Mouse (Mus musculus) hindbrain, embryonic 13.5 days (tissue): ENCODE data around the gene Ptpn12. TPM values are rescaled to one million over a fixed set of nuclear protein-coding genes. Genes with fewer than 3 reads are reported as not detected.

Experiments used
- ATAC-seq: fragments of 200-750 bp; cut with Nextera tagmentation; 2 replicates; pipeline ENCODE4 v1.8.0; 2017; ENCODE audit warnings: moderate TSS enrichment; ENCODE audit not compliant: low FRiP score
- H3K27ac ChIP-seq: fragments of 300-500 bp; sonication (generic); 2 replicates; pipeline ENCODE4 v1.5.1; 2015; ENCODE audit warnings: inconsistent platforms, mild to moderate bottlenecking, moderate library complexity
- H3K27me3 ChIP-seq: fragments of 300-500 bp; sonication (generic); 2 replicates; pipeline ENCODE4 v1.6.1; 2015; ENCODE audit warnings: mild to moderate bottlenecking, inconsistent platforms
- H3K36me3 ChIP-seq: fragments of 300-500 bp; sonication (generic); 2 replicates; pipeline ENCODE4 v1.6.1; 2015; ENCODE audit warnings: mild to moderate bottlenecking, inconsistent platforms
- H3K4me1 ChIP-seq: fragments of 300-500 bp; sonication (generic); replicated peaks from 2 replicates; pipeline ENCODE4 v1.6.1; 2015; ENCODE audit warnings: inconsistent platforms
- H3K4me2 ChIP-seq: fragments of 300-500 bp; sonication (generic); 2 replicates; pipeline ENCODE4 v1.6.1; 2015; ENCODE audit warnings: inconsistent platforms, mild to moderate bottlenecking, moderate library complexity
- H3K4me3 ChIP-seq: fragments of 300-500 bp; sonication (generic); 2 replicates; pipeline ENCODE4 v1.5.1; 2015; ENCODE audit warnings: mild to moderate bottlenecking, inconsistent platforms
- H3K9ac ChIP-seq: fragments of 300-500 bp; sonication (generic); 2 replicates; pipeline ENCODE4 v1.6.1; 2015; ENCODE audit warnings: mild to moderate bottlenecking, inconsistent platforms
- H3K9me3 ChIP-seq: fragments of 300-500 bp; sonication (generic); 2 replicates; pipeline ENCODE4 v1.6.1; 2016; ENCODE audit warnings: inconsistent platforms
- WGBS: fragments of 180-500 bp; shearing (Covaris S2); methylation state at CpG from one replicate; pipeline ENCODE4 v1.1.7; 2015; 5-methylcytosine and 5-hydroxymethylcytosine counted together
- polyA plus RNA-seq: library from polyadenylated mRNA; unstranded; fragments of >200 nt; fragmentation: Nextera tagmentation; extraction: Ambion mirVana; gene quantifications from 2 replicates; pipeline ENCODE4 v1.2.1, GENCODE M21; 2015

Gene Ptpn12
- polyA plus RNA-seq, 1 experiment from 2014 or later = 27.6 TPM

GRCm38 (mm10) chr5:21047114-21047513 is 8.6 kb downstream of the Ptpn12 start:
- Histone ChIP-seq H3K4me1 (peaks cover 17% of the 10 kb centered on the region), H3K36me3 (no peaks in the 10 kb centered on the region), H3K9ac (no peak overlapping the region), H3K27me3 (no peaks in the 10 kb centered on the region), H3K4me3 (no peak overlapping the region), H3K4me2 (no peak overlapping the region), H3K27ac (no peak overlapping the region), H3K9me3 (no peaks in the 10 kb centered on the region)
- WGBS = 92% methylated on average over 4 of the region's 4 CpGs
- ATAC-seq = no peak

GRCm38 (mm10) chr5:21046150-21047048 is 9.3 kb downstream of the Ptpn12 start:
- Histone ChIP-seq H3K36me3 (no peaks in the 10 kb centered on the region), H3K27me3 (no peaks in the 10 kb centered on the region), H3K4me3 (no peak overlapping the region), H3K9me3 (no peaks in the 10 kb centered on the region), H3K4me2 (no peak overlapping the region), H3K27ac (no peak overlapping the region), H3K4me1 (peaks cover 13% of the 10 kb centered on the region), H3K9ac (no peak overlapping the region)
- no peak for ATAC-seq
- 92% methylated on average over 7 of the region's 7 CpGs for WGBS

- WGBS = 95% methylated on average over 2 of the region's 2 CpGs
Measured at GRCm38 (mm10) chr5:21045462-21045861, 10.2 kb downstream of the Ptpn12 start.

GRCm38 (mm10) chr5:21038100-21038499 is 17.6 kb downstream of the Ptpn12 start:
- peaks cover 19% of the 10 kb centered on the region for H3K4me1 ChIP-seq
- no peaks in the 10 kb centered on the region for H3K27me3 ChIP-seq
- H3K4me3 ChIP-seq = no peak overlapping the region
- 93% methylated on average over 5 of the region's 5 CpGs for WGBS
- no peak for ATAC-seq
- no peaks in the 10 kb centered on the region for H3K9me3 ChIP-seq
- H3K36me3 ChIP-seq = no peaks in the 10 kb centered on the region
- H3K27ac ChIP-seq = no peak overlapping the region
- H3K9ac ChIP-seq = no peak overlapping the region
- no peak overlapping the region for H3K4me2 ChIP-seq

More at GRCm38 (mm10) chr5:21045462-21045861, 10.2 kb downstream of the Ptpn12 start:
- 0 out of 2 replicates have a peak, but pooled peaks have one; percentile 18 for ATAC-seq
- Histone ChIP-seq H3K36me3 (no peaks in the 10 kb centered on the region), H3K4me2 (no peak overlapping the region), H3K9me3 (no peaks in the 10 kb centered on the region), H3K27me3 (no peaks in the 10 kb centered on the region), H3K27ac (no peak overlapping the region), H3K4me3 (no peak overlapping the region), H3K9ac (no peak overlapping the region), H3K4me1 (peaks cover 9% of the 10 kb centered on the region)

- WGBS = 86% methylated on average over 7 of the region's 7 CpGs
- H3K27ac ChIP-seq = no peak overlapping the region
Measured at GRCm38 (mm10) chr5:21035689-21036480, 19.8 kb downstream of the Ptpn12 start.

GRCm38 (mm10) chr5:21034388-21034966 is 21.2 kb downstream of the Ptpn12 start:
- Histone ChIP-seq H3K4me1 (peaks cover 19% of the 10 kb centered on the region), H3K4me3 (no peak overlapping the region), H3K27ac (peak overlapping the region; percentile 20; the same call in 1 of the 2 replicates), H3K36me3 (no peaks in the 10 kb centered on the region), H3K27me3 (no peaks in the 10 kb centered on the region), H3K9me3 (no peaks in the 10 kb centered on the region), H3K9ac (no peak overlapping the region), H3K4me2 (no peak overlapping the region)
- ATAC-seq = peak; percentile 71
- 56% methylated on average over 6 of the region's 6 CpGs for WGBS

More at GRCm38 (mm10) chr5:21035689-21036480, 19.8 kb downstream of the Ptpn12 start:
- Histone ChIP-seq H3K27me3 (no peaks in the 10 kb centered on the region), H3K9ac (no peak overlapping the region), H3K9me3 (no peaks in the 10 kb centered on the region), H3K4me1 (peaks cover 19% of the 10 kb centered on the region), H3K4me2 (no peak overlapping the region), H3K36me3 (no peaks in the 10 kb centered on the region), H3K4me3 (no peak overlapping the region)
- ATAC-seq = no peak

GRCm38 (mm10) chr5:21033382-21034056 is 22.2 kb downstream of the Ptpn12 start:
- Histone ChIP-seq H3K4me2 (no peak overlapping the region), H3K36me3 (peaks cover 5% of the 10 kb centered on the region), H3K9me3 (no peaks in the 10 kb centered on the region), H3K27me3 (no peaks in the 10 kb centered on the region), H3K4me1 (peaks cover 19% of the 10 kb centered on the region), H3K9ac (no peak overlapping the region), H3K4me3 (no peak overlapping the region), H3K27ac (peak overlapping the region; percentile 25; the same call in 1 of the 2 replicates)
- ATAC-seq = no peak
- 62% methylated on average over 11 of the region's 11 CpGs for WGBS

GRCm38 (mm10) chr5:21032626-21033025 is 23.1 kb downstream of the Ptpn12 start:
- Histone ChIP-seq H3K27ac (no peak overlapping the region), H3K9ac (no peak overlapping the region), H3K9me3 (no peaks in the 10 kb centered on the region), H3K4me2 (no peak overlapping the region), H3K4me3 (no peak overlapping the region), H3K27me3 (no peaks in the 10 kb centered on the region), H3K4me1 (peaks cover 19% of the 10 kb centered on the region), H3K36me3 (peaks cover 13% of the 10 kb centered on the region)
- WGBS = 64% methylated on average over 3 of the region's 3 CpGs
- ATAC-seq = no peak

- no peaks in the 10 kb centered on the region for H3K9me3 ChIP-seq
- no peak overlapping the region for H3K4me3 ChIP-seq
- H3K36me3 ChIP-seq = peaks cover 22% of the 10 kb centered on the region
- H3K27me3 ChIP-seq = no peaks in the 10 kb centered on the region
- no peak overlapping the region for H3K4me2 ChIP-seq
- H3K9ac ChIP-seq = no peak overlapping the region
- no peak for ATAC-seq
- no peak overlapping the region for H3K27ac ChIP-seq
- peaks cover 19% of the 10 kb centered on the region for H3K4me1 ChIP-seq
Measured at GRCm38 (mm10) chr5:21030226-21030625, 25.5 kb downstream of the Ptpn12 start.

GRCm38 (mm10) chr5:21017075-21017474 is 38.6 kb downstream of the Ptpn12 start:
- H3K27ac ChIP-seq = 0 out of 2 replicates have a peak overlapping the region, but pooled peaks have one; percentile 23
- no peak overlapping the region for H3K4me3 ChIP-seq
- H3K4me2 ChIP-seq = no peak overlapping the region
- H3K9me3 ChIP-seq = no peaks in the 10 kb centered on the region
- peaks cover 63% of the 10 kb centered on the region for H3K36me3 ChIP-seq
- ATAC-seq = no peak
- H3K27me3 ChIP-seq = no peaks in the 10 kb centered on the region
- H3K4me1 ChIP-seq = no peaks in the 10 kb centered on the region
- 61% methylated on average over 5 of the region's 5 CpGs for WGBS
- no peak overlapping the region for H3K9ac ChIP-seq

GRCm38 (mm10) chr5:21010908-21011307 is 44.8 kb downstream of the Ptpn12 start:
- no peak overlapping the region for H3K4me2 ChIP-seq
- H3K4me3 ChIP-seq = no peak overlapping the region
- no peaks in the 10 kb centered on the region for H3K4me1 ChIP-seq
- H3K27ac ChIP-seq = no peak overlapping the region
- ATAC-seq = no peak
- H3K36me3 ChIP-seq = peaks cover 65% of the 10 kb centered on the region
- H3K9me3 ChIP-seq = no peaks in the 10 kb centered on the region
- no peaks in the 10 kb centered on the region for H3K27me3 ChIP-seq
- no peak overlapping the region for H3K9ac ChIP-seq

GRCm38 (mm10) chr5:21002723-21003122 is 53.0 kb downstream of the Ptpn12 start:
- peaks cover 75% of the 10 kb centered on the region for H3K36me3 ChIP-seq
- H3K4me3 ChIP-seq = no peak overlapping the region
- H3K9ac ChIP-seq = no peak overlapping the region
- ATAC-seq = no peak
- H3K27ac ChIP-seq = no peak overlapping the region
- no peaks in the 10 kb centered on the region for H3K27me3 ChIP-seq
- no peaks in the 10 kb centered on the region for H3K4me1 ChIP-seq
- H3K9me3 ChIP-seq = 0 out of 2 replicates have a peak, but pooled peaks cover 5% of the 10 kb centered on the region
- H3K4me2 ChIP-seq = no peak overlapping the region
- WGBS = 92% methylated on average over 6 of the region's 6 CpGs
